Mouse (Mus musculus): ENCODE data around the gene Hba-a1.

Hba-a1 gene

GRCm38 (mm10) chr11:32320507-32321195 lies 37.3 kb downstream of the Hba-a1 start:
- in situ Hi-C loops (cut with MboI; ENCODE audit: low pct_unique_long_range_greater_than_20kb in 1 of 2, low sequenced_read_pairs in 2 of 2, unreplicated experiment in 1 of 2) = no loop called here

GRCm38 (mm10) chr11:32321196-32321565 lies 37.9 kb downstream of the Hba-a1 start:
- in situ Hi-C loops (cut with MboI; ENCODE audit: low pct_unique_long_range_greater_than_20kb in 1 of 2, low sequenced_read_pairs in 2 of 2, unreplicated experiment in 1 of 2) = no loop called here

- in situ Hi-C loops (cut with MboI; ENCODE audit: low pct_unique_long_range_greater_than_20kb in 1 of 2, low sequenced_read_pairs in 2 of 2, unreplicated experiment in 1 of 2) = no loop called here
Measured at GRCm38 (mm10) chr11:32324609-32325008, 41.3 kb downstream of the Hba-a1 start.

- in situ Hi-C loops (cut with MboI; ENCODE audit: low pct_unique_long_range_greater_than_20kb in 1 of 2, low sequenced_read_pairs in 2 of 2, unreplicated experiment in 1 of 2) = no loop called here
Measured at GRCm38 (mm10) chr11:32331075-32331474, 47.8 kb downstream of the Hba-a1 start.

GRCm38 (mm10) chr11:32331861-32332260 lies 48.5 kb downstream of the Hba-a1 start:
- in situ Hi-C loops (cut with MboI; ENCODE audit: low pct_unique_long_range_greater_than_20kb in 1 of 2, low sequenced_read_pairs in 2 of 2, unreplicated experiment in 1 of 2) = no loop called here

GRCm38 (mm10) chr11:32333235-32333634 lies 49.9 kb downstream of the Hba-a1 start:
- in situ Hi-C loops (cut with MboI; ENCODE audit: low pct_unique_long_range_greater_than_20kb in 1 of 2, low sequenced_read_pairs in 2 of 2, unreplicated experiment in 1 of 2) = no loop called here
